Mouse (Mus musculus) liver, postnatal 0 days (tissue): Measurements from ENCODE around the gene Prpf38a. TPM values are rescaled to one million over a fixed set of nuclear protein-coding genes. Genes with fewer than 3 reads are reported as not detected.

Source experiments
- ATAC-seq: fragments of 200-750 bp; cut with Nextera tagmentation; 2 replicates; pipeline ENCODE4 v1.8.0; 2017; ENCODE audit warnings: mild to moderate bottlenecking, moderate library complexity
- DNase-seq: peaks from one replicate; pipeline ENCODE4 v3.0.0-alpha.2; 2016
- H3K27ac ChIP-seq: fragments of 300-500 bp; sonication (generic); 2 replicates; pipeline ENCODE4 v1.5.1; 2014; ENCODE audit warnings: antibody characterized with exemption, moderate library complexity, mild to moderate bottlenecking, low read depth
- H3K27me3 ChIP-seq: fragments of 300-500 bp; sonication (generic); 2 replicates; pipeline ENCODE4 v1.6.1; 2014; ENCODE audit warnings: low read length, control low read depth, mixed read lengths; ENCODE audit not compliant: insufficient read depth
- H3K36me3 ChIP-seq: fragments of 300-500 bp; sonication (generic); replicated peaks from 2 replicates; pipeline ENCODE4 v1.6.1; 2014; ENCODE audit warnings: mild to moderate bottlenecking, control low read depth, low read length, moderate library complexity, mixed read lengths; ENCODE audit not compliant: insufficient read depth
- H3K4me1 ChIP-seq: fragments of 300-500 bp; sonication (generic); 2 replicates; pipeline ENCODE4 v1.6.1; 2014; ENCODE audit warnings: antibody characterized with exemption, mild to moderate bottlenecking, control low read depth; ENCODE audit not compliant: insufficient read depth
- H3K4me2 ChIP-seq: fragments of 300-500 bp; sonication (generic); 2 replicates; pipeline ENCODE4 v1.6.1; 2014; ENCODE audit warnings: low read depth, mild to moderate bottlenecking, low read length, moderate library complexity, mixed read lengths
- H3K4me3 ChIP-seq: fragments of 300-500 bp; sonication (generic); 2 replicates; pipeline ENCODE4 v1.5.1; 2014; ENCODE audit warnings: low read depth, low read length
- H3K9ac ChIP-seq: fragments of 300-500 bp; sonication (generic); replicated peaks from 2 replicates; pipeline ENCODE4 v1.6.1; 2014; ENCODE audit warnings: mild to moderate bottlenecking, moderate library complexity
- H3K9me3 ChIP-seq: fragments of 300-500 bp; sonication (generic); 2 replicates; pipeline ENCODE4 v1.6.1; 2016; ENCODE audit warnings: mild to moderate bottlenecking, control low read depth, low read length, mixed read lengths
- CTCF ChIP-seq: sonication (generic); IDR thresholded peaks from 2 replicates; pipeline ENCODE4 v1.5.1; 2016; ENCODE audit warnings: antibody characterized with exemption, low read depth
- EP300 ChIP-seq: IDR thresholded peaks from 2 replicates; pipeline ENCODE4 v1.6.1; 2016; ENCODE audit warnings: antibody characterized with exemption, low read depth, mild to moderate bottlenecking
- WGBS: fragments of 180-500 bp; shearing (Covaris S2); extraction: QIAGEN DNeasy Blood & Tissue Kit; methylation state at CpG from one replicate; pipeline ENCODE4 v1.1.7; 2014; ENCODE audit not compliant: insufficient replicate concordance; 5-methylcytosine and 5-hydroxymethylcytosine counted together
- polyA plus RNA-seq: library from polyadenylated mRNA; unstranded; fragments of >200 nt; fragmentation: Nextera tagmentation; extraction: Ambion mirVana; gene quantifications from 2 replicates; pipeline ENCODE4 v1.2.1, GENCODE M21; 2015

The Prpf38a gene
- 22.9 and 23.8 TPM in 2 replicates for polyA plus RNA-seq

DNA sequence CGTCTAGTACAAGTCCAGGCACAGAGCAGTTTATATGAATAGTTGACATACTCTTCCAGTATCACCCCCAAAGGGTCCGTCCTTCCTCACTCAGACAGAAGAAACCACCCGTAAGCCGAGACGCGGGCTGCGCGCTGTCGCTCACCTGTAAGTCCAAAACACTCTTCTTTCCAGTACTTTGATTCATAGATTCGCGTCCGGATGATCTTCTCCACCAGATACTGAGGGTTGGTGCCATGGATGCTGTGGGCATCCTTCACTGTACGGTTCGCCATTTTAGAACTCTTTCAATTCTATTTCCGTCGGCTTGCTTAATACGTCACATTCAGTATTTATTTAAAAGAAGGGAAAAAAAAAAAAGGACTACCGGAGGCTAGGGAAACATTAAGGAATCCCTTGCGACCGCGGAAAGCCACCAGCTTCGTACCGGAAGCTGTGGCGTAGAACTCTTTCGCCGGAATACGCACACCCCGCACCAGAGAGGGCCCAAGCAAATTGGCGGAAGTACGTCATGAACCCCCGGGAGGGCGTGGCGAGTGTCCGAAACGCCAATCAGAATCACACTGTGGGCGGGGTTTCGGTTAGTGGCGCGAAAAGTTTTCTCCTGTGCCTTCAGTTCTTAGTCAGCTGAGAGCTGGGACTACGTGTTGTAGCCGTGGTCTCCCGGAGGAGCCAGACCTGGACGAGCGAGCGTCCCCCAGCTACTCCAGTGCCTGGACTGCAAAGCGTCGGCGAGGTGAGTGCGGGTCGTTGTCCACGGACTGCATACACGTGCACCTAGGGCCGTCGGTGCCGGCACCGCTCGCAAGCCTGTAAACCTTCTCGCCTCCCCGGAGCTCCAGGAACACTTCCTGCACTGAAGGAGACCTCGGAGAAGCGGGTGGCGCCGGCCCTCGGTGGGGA is at the start of gene Prpf38a, which contains the start of gene Orc1:
TSS of gene Prpf38a (minus strand) at position 497 of the 903 bp plus-strand sequence.
TSS of gene Orc1 (plus strand) at position 584 of the 903 bp plus-strand sequence.
- H3K4me2 ChIP-seq: peak within 1 kb of the TSS; percentile 89
- peak; percentile 98 for ATAC-seq
- H3K27ac ChIP-seq: peak within 1 kb of the TSS; percentile 75
- under 1% methylated on average over 64 of the region's 64 CpGs for WGBS
- DNase-seq: peak; percentile 99
- peaks cover 17% of the 10 kb centered on the region for H3K36me3 ChIP-seq
- H3K4me1 ChIP-seq: peaks cover 12% of the 10 kb centered on the region
- no peaks in the 10 kb centered on the region for H3K9me3 ChIP-seq
- H3K27me3 ChIP-seq: no peaks in the 10 kb centered on the region
- peak within 1 kb of the TSS; percentile 82 for H3K4me3 ChIP-seq
- TF ChIP-seq EP300: peak; percentile 57
- TF ChIP-seq CTCF: no peak
- H3K9ac ChIP-seq: peak within 1 kb of the TSS; percentile 82

DNA sequence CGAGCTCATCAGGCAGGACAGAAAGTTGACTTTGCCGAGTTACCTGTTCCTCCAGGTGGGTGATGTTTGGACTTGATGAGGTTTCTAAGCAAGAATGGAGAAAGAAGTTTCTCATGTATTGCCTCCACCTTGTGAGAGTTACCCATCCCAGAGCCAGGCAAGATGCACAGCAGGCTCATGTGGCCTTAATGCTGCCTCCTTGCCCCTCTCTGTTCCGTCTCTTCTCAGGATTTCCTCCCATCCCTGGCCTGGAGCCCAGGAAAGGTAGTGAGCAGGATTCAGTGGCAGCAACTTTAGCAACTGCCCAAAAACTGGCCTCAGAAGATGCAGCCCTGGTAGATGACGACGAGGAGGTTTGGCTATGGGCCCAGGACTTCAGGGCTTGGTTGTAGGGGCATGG is 47.9 kb upstream of the Prpf38a start:
- Histone ChIP-seq H3K4me3 (no peak overlapping the region), H3K27ac (no peak overlapping the region), H3K4me2 (no peak overlapping the region), H3K4me1 (no peaks in the 10 kb centered on the region), H3K36me3 (peaks cover 69% of the 10 kb centered on the region), H3K9ac (no peak overlapping the region), H3K9me3 (no peaks in the 10 kb centered on the region), H3K27me3 (no peaks in the 10 kb centered on the region)
- no peak for ATAC-seq
- DNase-seq: no peak
- no peak for TF ChIP-seq EP300
- TF ChIP-seq CTCF: no peak
- WGBS: 86% methylated on average over 5 of the region's 5 CpGs

DNA sequence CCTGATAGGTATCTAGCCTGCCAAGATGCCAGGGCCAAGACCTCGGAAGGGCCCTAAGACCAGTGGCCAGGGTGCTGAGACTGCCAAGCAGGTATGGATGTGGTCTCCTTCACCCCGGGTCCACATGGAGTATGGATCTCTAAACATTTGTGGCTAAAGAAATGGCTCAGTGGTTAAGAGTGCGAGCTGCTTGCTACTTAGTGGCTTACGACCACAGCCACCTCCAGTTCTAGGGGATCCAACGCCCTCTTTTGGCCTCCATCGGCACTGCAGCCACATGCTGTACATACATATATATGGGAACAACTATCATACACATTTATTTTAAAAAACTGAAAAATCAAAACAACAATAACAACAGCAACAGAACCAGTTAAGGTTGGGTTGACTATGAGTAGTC is 42.4 kb upstream of the Prpf38a start:
- no peak for ATAC-seq
- TF ChIP-seq CTCF (peak; percentile 35), EP300 (no peak)
- Histone ChIP-seq H3K4me1 (peaks cover 15% of the 10 kb centered on the region), H3K27me3 (no peaks in the 10 kb centered on the region), H3K36me3 (peaks cover 26% of the 10 kb centered on the region), H3K27ac (no peak overlapping the region), H3K9ac (no peak overlapping the region), H3K4me2 (no peak overlapping the region), H3K4me3 (no peak overlapping the region), H3K9me3 (no peaks in the 10 kb centered on the region)
- DNase-seq: no peak
- WGBS: 93% methylated on average over 6 of the region's 6 CpGs

DNA sequence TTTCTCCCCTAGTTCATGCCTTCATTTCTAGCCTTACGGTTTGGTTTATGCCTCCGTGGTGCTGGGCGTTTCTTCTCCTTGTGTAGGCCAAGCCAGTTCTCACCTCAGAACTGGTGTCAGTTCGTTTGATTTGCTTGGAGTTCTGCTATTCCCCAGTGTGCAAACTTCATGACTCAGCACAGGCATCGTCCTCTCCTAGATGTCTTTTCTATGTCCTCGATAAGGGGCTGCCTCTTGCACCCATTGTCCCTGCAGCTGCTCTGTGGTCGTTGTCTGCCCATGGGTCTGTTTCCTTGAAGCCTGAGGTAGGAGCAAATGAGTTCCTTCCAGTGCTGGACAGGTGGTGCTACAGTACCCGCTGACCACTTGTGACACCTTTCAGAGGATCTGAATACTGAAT is 41.4 kb upstream of the Prpf38a start:
- H3K4me1 ChIP-seq: peaks cover 15% of the 10 kb centered on the region
- H3K27me3 ChIP-seq: no peaks in the 10 kb centered on the region
- no peak for DNase-seq
- peak overlapping the region; percentile 85 for H3K27ac ChIP-seq
- no peaks in the 10 kb centered on the region for H3K9me3 ChIP-seq
- H3K4me2 ChIP-seq: peak overlapping the region; percentile 94
- peak; percentile 0; the same call in 1 of the 2 replicates for ATAC-seq
- TF ChIP-seq EP300 (no peak), CTCF (no peak)
- H3K36me3 ChIP-seq: peaks cover 16% of the 10 kb centered on the region
- WGBS: 13% methylated on average over 8 of the region's 8 CpGs
- peak overlapping the region; percentile 90 for H3K9ac ChIP-seq
- H3K4me3 ChIP-seq: peak overlapping the region; percentile 84

GRCm38 (mm10) chr4:108619587-108620341 is 40.6 kb upstream of the Prpf38a start, which contains the start of gene Cc2d1b:
TSS of gene Cc2d1b (plus strand) at chr4:108619940.
- Histone ChIP-seq H3K9me3 (no peaks in the 10 kb centered on the region), H3K36me3 (peaks cover 10% of the 10 kb centered on the region), H3K4me1 (peaks cover 15% of the 10 kb centered on the region), H3K27ac (peak within 1 kb of the TSS; percentile 85), H3K4me2 (peak within 1 kb of the TSS; percentile 94), H3K9ac (peak within 1 kb of the TSS; percentile 90), H3K4me3 (peak within 1 kb of the TSS; percentile 84), H3K27me3 (no peaks in the 10 kb centered on the region)
- ATAC-seq (peak; percentile 98), DNase-seq (peak; percentile 96)
- under 1% methylated on average over 69 of the region's 86 CpGs for WGBS
- peak; percentile 26 for TF ChIP-seq CTCF
- TF ChIP-seq EP300: no peak

DNA sequence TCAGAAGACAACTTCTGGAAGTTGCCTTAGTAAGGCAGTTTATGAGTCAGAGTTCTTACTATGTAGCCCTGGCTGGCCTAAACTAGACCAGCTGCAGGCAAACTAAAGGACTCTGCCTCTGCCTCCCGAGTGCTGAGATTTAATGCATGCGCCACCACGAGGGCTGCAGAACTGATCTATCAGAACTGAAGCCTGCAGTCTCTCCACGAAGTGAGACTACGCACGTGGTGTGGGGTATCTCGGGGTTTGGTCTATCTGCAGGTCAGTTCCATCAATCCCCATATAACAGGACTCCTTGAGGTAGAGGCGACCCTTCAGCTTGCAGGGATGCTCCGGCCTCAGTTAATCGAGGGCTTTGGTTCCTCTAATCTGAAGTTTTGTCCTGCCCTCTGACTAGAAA is 40.0 kb upstream of the Prpf38a start:
- no peaks in the 10 kb centered on the region for H3K9me3 ChIP-seq
- H3K4me1 ChIP-seq: peaks cover 15% of the 10 kb centered on the region
- DNase-seq (no peak), ATAC-seq (0 out of 2 replicates have a peak, but pooled peaks have one; percentile 1)
- H3K36me3 ChIP-seq: peaks cover 5% of the 10 kb centered on the region; the same call in 1 of the 2 replicates
- peak overlapping the region; percentile 85 for H3K27ac ChIP-seq
- no peaks in the 10 kb centered on the region for H3K27me3 ChIP-seq
- H3K4me2 ChIP-seq: peak overlapping the region; percentile 94
- peak overlapping the region; percentile 90 for H3K9ac ChIP-seq
- TF ChIP-seq EP300 (no peak), CTCF (no peak)
- 6% methylated on average over 10 of the region's 10 CpGs for WGBS
- peak overlapping the region; percentile 84 for H3K4me3 ChIP-seq
